Mouse (Mus musculus) left cerebral cortex, postnatal 10 days (tissue): Measurements from ENCODE around the gene Agap1. TPM values are rescaled to one million over a fixed set of nuclear protein-coding genes. Genes with fewer than 3 reads are reported as not detected.

Experiments used
- DNase-seq, 2 experiments: peaks; one replicate each; pipeline ENCODE4 v3.0.0; 2021 to 2022; ENCODE audit warnings: low spot score in 2 of 2, mixed read lengths in 1 of 2; ENCODE audit errors: extremely low spot score in 1 of 2
- intact Hi-C: fragments of 180-260 bp; cut with DNase I; formaldehyde crosslinking; loops from one replicate; pipeline ENCODE4 v1.15.1; 2025
- total RNA-seq, 2 experiments: library from RNA; stranded (reverse); gene quantifications; 2 replicates each; pipeline ENCODE4 v1.2.3; 2021

The Agap1 gene
- total RNA-seq, 2 experiments from 2014 or later = 300 to 303 TPM

DNA sequence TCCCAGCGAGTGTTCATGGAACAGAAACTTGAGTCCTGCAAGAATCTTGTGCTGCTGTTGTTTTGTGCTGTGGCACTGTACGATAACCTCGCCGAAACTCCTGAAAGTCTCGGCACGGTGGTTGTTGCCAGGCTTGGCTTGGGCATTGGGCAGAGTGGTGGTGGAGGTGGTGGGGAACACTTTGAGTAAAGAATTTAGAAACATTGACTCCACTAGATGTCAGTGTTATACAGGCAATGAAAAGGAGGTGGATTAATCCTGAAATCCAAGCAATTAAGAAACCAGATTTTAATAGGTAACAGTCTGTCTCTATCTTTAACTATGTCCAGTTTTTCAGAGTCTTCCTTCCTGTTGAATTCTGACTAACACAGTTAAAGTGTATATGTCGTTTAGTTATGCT lies 212.8 kb downstream of the Agap1 start:
- intact Hi-C loops = loop anchor here (5.0 kb wide), 1 partner anchor 275 kb away; no protein-coding TSS in a partner anchor
- no peak for DNase-seq

DNA sequence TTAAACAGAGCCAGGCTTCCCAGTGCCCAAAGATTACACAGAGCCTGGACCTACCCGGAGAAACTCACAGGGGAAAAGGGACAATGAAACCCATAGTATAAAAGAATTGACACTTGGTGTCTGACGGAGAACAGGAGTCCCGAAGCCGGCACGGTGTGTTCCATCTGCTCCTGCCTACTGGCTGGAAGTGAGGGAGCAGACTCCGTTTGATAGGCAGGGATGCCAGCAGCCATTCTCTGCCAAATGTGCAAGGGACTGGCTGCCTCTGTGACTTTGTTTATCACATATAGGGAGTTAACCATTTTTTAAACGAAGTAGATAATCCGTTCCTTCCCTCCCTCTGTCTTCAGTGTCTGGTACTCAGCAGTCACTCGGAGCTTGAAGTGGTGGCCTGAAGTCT lies 214.0 kb downstream of the Agap1 start:
- DNase-seq = no peak
- intact Hi-C loops = loop anchor here (5.0 kb wide), 1 partner anchor 274 kb away; no protein-coding TSS in a partner anchor

DNA sequence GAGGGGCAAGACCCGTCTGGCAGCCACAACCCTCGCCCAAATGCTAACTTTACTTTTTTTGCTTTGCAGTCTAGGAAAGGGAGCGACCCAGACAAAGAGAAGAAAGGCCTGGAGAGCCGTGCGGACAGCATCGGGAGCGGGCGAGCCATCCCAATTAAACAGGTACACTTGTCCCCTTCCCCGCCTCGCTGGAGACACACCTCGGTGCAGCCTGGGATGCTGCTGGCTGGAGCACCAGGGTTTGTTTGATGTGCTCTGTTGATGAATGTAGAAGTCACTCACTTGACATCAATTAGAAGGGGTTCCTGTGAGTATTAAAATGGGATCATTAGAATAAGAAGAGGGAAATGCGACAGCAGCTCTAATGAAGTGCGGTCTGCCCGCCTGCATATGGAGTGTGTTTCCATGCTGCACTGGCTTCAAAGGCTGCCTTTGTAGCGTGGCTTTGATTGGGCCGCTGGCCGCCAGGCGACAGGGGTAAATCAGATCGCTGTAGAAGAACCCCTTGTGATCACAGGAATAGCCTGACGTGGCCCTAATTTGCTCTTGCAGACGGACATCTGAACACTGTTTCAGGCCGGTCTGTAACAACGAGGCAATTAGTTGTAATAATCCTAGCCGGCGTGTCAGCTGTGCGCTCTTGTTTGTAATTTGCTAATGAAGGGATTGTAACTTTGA lies 216.6 kb downstream of the Agap1 start:
- intact Hi-C loops = no loop called here
- DNase-seq = no peak

DNA sequence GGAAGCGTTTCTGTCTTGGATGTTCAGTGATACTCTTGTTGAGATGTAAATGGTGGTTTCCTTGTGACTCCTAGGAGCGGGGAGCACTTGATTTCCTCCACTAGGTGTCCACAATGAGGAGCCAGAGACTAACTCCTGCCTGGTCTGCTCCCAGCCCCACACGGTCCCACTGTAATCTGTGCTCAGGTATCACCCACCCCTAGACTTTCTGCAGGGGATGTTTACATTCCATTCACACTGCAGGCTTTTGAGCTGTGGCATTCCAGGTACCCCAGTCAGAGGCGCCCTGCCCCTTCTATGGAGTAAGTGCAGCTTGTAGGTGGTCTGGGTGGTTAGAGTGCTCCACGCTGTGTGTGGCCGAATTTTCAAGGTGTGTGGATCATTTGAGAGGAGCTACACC lies 218.5 kb downstream of the Agap1 start:
- DNase-seq = no peak
- intact Hi-C loops = no loop called here

DNA sequence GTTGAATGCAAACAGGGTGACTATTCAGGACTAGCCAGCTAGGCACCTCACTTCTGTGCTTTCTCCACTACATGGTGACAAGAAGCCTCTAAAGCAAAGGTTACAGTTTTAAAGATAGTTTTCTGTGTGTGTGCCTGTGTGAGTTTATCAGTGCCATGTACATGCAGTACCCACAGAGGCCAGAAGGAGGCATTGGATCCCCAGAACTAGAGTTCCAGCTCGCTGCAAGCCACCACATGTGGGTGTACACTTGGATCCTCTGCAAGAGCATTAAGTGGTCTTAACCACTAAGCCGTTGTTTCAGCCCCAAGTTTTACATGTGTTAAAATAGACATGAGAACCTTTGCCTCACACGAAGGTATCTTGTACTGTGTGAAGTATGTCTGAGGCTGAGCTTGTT lies 219.1 kb downstream of the Agap1 start:
- intact Hi-C loops = no loop called here
- no peak for DNase-seq

DNA sequence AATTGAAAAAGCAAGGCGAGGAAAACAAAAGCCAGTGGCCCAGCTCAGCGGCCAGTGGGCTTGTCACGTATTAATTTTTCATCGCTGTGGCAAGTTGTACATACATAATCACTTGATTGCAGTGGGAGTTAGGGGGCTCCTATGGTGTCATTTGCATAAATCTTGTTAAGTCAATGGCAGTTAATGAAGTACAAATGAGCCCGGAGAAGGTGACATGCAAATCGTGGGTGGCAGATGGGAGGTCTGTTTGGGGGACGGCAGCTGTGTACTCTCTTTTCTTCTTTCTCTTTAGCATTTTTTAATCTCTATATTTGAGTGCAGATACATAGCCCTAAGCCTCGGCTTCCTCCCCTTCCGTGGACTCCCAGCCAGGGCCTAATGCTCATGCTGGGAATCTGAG lies 220.1 kb downstream of the Agap1 start:
- intact Hi-C loops = no loop called here

DNA sequence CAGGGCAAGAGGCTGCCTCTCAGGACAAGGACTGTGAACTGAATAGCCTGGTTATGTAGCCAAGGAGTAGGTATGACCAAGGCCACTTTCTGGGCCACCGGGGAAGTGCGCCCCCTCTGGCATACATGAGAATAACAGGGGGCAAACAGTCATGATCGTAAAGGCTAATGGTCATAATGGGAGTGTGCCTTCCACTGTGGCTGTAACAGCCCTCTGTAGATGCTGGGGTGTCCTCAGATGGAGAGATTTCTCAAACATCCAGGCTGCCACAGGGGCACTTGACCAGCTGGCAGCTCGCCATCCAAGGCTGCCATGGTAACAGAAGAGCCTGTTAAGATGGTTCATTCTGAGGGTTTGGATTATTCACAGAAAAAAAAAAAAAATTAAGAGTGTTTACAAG lies 221.8 kb downstream of the Agap1 start:
- intact Hi-C loops = no loop called here
- DNase-seq = peak in 1 of 2 experiments; percentile 64

More for the DNA sequence above, 220.1 kb downstream of the Agap1 start:
- no peak for DNase-seq

DNA sequence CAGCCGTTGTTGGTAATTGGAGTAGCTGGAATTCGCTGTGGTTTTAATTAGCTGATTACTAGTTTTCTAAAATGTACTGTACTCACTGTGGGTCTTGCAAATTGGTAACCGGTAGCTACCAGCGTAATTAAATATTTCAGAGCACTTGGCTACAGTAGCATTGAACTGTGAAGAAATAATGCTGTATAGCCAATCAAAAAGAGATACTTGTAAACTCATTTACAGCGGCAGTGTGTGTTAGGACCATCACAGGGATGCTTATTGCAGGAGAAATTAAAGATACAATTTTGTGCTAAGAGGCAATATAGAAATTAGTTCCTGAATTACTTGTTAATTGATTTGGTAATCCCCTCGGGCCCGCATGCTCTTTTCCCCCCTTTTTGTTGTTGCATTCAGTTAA lies 226.1 kb downstream of the Agap1 start:
- intact Hi-C loops = no loop called here
- DNase-seq = no peak

DNA sequence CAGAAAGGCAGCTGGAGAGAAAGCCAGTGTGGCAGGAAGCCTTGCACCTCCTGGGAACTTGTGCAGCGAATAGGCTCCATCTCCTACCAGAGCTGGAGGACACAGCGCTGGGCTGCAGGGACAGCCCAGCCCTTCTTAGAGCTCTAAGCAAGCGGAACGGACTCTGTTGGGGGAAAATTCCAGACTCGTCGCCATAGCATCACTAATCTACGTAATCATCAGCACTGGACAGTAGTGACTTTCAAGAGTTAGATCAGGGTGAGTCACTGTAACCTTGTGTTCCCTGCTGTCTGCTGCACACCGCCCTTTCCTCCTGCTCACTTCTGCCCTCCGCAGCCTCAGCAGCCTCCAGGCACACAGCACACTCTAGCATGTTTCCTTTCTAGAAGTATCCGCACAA lies 234.3 kb downstream of the Agap1 start:
- intact Hi-C loops = no loop called here

DNA sequence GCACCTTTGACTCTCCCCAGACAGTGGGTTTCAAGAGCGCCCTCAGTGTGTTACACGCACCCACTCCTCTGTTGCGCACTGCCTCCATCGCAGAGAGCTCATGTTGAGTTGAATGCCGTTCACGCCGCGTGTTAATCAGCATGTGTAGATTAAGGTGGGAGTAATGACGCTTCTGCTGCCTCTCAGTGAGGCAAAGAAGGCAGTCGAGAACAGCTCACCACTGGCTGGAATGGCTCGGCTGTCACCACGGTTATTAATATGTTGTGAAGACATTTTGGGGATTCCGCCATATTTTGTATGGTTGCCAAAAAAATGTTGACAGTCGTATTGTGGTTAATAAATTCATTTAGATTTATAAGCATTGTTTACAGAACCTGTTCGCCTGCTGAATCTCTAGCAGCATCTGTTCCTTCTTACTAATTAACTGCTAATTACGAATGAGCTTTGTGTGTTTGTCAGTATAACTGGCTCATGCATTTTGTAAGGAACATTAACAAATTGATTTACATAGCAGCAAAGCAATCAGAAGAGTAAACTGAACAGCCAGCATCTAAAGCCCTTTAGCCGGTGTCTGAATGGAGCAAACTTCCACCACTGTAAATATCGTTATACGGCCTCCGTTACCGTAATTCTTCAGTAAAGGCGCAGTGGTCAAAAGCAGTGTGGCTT lies 235.1 kb downstream of the Agap1 start:
- no peak for DNase-seq
- intact Hi-C loops = no loop called here

More for the DNA sequence above, 234.3 kb downstream of the Agap1 start:
- no peak for DNase-seq

DNA sequence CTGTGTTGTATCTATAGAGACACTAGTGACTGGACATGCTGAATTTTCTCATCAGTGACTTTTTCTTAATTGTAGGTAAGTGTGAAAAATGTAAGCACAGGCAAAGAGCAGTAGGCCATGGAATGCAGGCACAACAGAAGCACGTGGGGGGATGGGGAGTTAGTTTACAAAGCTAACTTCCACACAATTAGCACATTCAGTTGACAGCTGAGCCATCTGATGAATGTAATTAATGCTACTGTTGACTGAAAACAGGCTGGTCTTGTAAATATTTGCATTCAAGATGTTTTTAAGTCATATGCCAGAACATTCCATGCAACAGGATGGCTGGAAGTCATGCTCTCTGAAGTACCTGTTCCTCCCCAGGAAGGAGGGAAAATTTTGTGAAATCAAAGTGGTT lies 236.5 kb downstream of the Agap1 start:
- intact Hi-C loops = no loop called here
- DNase-seq = no peak

DNA sequence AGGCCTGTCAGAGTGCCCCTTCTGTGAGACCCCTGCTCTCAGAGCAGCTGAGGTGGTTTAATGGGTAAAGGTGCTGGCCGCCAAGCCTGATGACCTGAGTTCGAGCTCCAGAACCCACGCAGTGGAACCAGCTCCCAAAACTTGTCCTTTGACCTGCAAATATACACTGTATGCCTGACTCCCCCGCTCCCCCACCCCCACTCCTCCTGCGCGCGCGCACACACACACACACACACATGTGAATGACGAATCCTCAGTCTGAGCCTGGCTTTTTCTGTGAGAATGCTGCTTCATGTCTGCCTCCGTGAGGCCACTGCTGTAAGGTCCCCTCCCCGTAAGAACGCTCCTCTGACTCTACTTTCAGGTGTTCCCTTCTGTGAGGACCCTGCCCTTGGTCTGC lies 237.8 kb downstream of the Agap1 start:
- intact Hi-C loops = no loop called here
- DNase-seq = no peak

DNA sequence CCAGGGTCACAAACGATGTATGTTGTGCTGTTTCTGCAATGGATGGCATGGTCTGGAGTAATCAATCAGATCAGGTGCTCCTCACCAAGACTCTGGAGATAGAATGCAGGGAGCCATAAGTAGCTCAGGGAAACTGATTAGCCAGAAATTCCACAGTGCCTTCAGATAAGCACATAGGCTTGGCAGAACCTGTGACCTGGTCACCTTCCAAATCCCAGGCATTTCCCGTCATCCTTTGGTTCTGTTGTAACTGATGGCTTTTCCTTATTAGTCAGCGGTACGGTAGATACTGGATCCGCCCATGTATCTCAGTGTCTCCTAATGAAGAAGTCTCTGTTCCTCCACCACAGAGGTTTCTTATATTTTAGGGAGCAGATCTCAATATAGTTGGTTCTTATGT lies 240.3 kb downstream of the Agap1 start:
- intact Hi-C loops = no loop called here

DNA sequence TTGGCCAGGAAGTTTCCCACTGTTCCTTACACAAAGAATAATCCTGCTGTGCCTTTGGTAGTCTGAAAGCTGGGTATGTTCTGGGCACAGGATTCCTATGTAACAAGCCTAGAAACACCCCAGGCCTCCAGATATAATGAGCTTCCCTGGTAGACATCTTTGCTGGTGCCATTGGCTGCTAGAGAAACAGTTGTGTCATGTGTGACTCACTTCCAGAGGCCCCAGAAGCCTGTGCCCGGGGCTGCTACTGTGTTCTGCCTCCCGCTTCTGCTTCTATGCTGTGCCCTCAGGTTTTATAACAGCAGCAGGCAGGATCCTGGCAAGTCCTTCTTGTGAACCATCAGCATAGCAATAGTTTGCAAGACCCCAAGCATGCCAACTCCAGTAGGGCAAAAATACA lies 242.6 kb downstream of the Agap1 start:
- intact Hi-C loops = no loop called here
- DNase-seq = no peak

More for the DNA sequence above, 240.3 kb downstream of the Agap1 start:
- DNase-seq = no peak

DNA sequence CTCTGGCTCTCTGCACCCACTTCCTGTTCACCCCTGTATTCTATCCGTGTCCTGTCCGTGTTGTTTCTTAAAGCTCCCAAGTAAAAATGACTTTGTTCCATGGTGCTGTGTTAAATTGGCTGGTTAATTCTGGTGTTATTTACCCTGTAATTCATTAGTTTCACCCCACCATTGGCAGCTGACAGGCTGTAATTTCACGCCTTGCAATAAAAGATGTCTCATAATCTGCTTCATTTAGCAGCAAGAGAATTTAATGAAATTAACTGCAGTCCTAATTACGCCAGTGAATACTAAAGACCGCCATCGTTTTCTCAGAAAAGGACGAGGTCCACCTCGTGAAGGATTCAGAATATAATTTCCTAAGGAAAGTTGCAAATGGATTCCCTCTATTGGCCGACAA lies 245.6 kb downstream of the Agap1 start:
- intact Hi-C loops = no loop called here
- no peak for DNase-seq

DNA sequence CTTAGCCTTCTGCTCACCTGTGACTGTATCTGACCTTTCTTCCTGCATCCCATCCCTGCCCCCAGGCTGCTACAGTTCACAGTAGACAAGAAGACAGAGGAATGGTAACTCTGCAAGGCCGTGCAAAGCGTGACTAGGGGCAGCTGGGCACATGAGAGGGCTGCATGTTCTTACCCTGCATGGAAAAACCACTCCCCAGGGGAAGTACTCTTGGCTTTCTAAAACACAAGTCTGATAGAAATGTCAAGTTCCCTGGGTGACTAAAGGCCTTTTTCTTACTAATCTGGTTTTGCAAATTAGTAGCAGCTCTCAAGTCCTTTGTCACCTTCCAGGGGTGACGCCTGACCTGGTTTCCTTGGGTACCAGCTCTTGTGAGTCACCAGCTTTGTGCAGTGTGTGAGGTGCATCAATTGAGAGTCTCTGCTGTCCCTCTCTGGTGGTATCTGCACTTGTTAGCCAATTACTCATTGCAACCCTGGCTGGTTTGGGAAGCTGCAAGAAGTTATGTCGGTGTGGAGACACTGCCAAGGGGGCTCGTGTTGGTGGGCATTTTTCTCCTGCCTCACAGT lies 246.6 kb downstream of the Agap1 start:
- intact Hi-C loops = no loop called here
- no peak for DNase-seq

DNA sequence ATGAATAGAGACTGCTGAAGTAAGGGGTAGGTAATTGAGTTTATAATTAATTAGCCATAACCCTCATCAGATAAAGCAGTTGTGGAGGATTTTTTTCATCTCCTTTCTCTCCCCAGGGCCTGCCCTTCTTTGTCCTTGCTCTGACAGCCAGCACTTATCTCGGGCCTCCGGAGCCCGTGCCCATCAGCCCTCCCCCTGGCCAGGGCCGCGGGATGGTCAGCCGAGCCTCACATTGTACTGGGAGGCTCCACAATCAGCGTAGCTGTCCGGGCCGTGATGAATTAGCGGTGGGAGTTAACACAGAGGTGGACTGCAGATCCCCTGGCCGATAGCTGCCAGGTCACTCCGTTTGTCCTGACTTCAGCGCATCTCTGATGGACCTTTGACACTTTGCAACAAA lies 248.7 kb downstream of the Agap1 start:
- no peak for DNase-seq
- intact Hi-C loops = no loop called here

DNA sequence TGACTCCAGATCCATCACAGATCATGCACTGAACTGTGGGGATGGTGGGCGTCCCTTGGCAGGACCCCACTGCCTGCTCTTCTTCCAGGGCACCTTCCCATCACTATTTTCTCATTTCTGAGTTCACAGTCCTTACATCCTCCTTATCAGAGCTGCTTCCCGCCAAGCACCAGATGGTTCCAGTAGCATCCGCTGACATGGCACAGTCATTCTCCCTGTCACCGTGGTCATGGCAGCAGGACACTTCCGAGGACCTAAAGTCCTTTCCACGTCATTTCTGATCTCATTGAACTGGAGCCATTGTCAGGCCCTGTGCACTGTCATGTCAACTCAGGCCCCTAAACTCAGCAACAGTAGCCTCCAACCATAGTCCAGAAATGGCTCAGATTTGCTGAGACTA lies 251.1 kb downstream of the Agap1 start:
- intact Hi-C loops = no loop called here

DNA sequence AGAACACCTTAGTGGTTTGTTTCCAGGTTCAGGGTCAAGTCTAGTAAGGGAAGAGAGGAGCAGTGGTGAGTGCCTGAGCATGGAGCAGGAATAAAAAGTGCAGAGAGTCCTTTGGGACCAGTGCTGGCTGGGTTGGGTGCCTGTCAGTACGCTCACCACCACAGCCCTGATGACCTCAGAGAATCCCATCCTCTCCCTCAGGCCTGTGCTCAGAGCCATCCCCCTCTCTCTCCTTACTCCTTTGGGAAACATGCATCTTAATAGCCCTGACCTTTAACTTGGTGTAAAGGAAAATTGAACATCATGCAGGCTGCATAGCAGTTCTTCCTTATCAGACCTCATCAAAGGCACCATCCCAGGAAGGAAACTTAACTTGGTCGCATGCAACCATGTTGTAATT lies 252.3 kb downstream of the Agap1 start:
- intact Hi-C loops = no loop called here
- DNase-seq = no peak

More for the DNA sequence above, 251.1 kb downstream of the Agap1 start:
- DNase-seq = no peak

DNA sequence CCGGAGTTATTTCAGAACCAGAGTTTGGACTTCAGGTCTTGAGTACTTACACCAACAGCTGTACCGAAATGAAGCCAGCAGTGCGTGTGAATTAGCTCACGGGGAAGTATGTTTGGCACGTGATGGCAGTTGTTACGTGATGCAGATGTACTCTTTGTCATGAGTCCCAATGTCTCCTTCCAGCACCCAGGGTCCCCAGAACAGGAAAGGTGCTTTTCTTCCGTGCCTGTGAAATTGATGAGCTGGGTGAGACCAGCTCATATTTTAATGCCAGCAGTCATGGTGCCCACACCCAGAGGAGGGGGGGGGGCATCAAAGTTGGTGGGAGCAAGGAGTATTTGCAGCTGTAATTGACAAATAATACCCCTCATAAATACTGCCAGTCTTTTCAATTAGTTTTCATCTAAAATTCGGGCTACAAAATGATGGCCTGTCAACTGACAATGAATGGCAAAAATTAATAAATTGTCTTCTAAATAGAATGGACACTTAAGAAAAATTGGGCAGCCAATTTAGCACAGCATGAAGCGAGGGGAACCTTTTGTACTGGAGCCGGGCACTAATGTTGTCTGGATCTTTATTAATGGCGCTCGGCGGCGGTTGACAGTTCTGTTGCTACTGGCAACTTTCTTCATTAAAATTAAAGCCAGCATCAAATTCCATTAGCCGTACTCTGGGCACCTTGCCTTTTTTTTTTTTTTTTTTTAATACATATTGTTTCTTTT lies 253.3 kb downstream of the Agap1 start:
- intact Hi-C loops = no loop called here
- no peak for DNase-seq
